Mouse (Mus musculus): ENCODE data around the gene Rpusd1. TPM values are rescaled to one million over a fixed set of nuclear protein-coding genes. Genes with fewer than 3 reads are reported as not detected.
"Not testable (repeated sequence)": the region's sequence is repeated elsewhere in the genome, so short reads cannot be mapped to it uniquely, and the experiment has no call there.

The Rpusd1 gene
- total and polyA plus RNA-seq, 3 experiments: 8.2 to 23.9 TPM; not detected in 1

DNA sequence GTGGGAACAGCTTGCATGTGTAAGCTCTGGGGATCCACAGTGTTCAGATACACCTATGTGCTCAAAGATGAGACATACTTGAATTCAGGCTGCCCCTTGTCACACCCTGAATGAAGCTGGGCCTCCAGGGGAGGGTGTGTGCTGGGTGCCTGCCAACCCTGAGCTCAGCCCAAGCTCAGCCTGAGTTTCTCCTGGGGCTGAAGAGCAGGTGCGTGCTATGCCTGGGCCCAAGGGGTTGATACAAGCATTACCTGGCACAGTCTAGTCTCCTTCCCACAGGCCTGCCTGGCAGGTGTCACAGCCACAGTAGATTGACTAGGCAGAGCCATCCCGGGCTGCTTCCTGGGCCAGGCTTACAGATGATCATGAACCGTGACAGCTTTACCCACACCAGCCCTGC lies 8.3 kb downstream of the Rpusd1 start, which contains the start of gene Mslnl:
Gene Mslnl, plus strand, starts transcription at position 298 of the 400 bp plus-strand sequence.
- no peaks in the 10 kb centered on the region for H3K4me1 ChIP-seq (ENCODE audit: control insufficient read depth in 1 of 2, insufficient read depth in 2 of 2, low read length in 2 of 2)
- no peaks in the 10 kb centered on the region for H3K9me3 ChIP-seq (replicated peaks; ENCODE audit: insufficient read depth, low read length)
- no peaks in the 10 kb centered on the region for H3K79me2 ChIP-seq (ENCODE audit: control insufficient read depth, insufficient read depth, low read length, poor library complexity)
- H3K27ac ChIP-seq (ENCODE audit: control insufficient read depth, low read depth, low read length): no peak within 1 kb of the TSS
- H3K36me3 ChIP-seq (ENCODE audit: control insufficient read depth in 1 of 2, insufficient read depth in 2 of 2, low read length in 2 of 2): no peaks in the 10 kb centered on the region
- H3K27me3 ChIP-seq (ENCODE audit: control insufficient read depth in 1 of 2, insufficient read depth in 2 of 2, low read length in 2 of 2): peaks cover 0 to 4% of the 10 kb centered on the region in 2 experiments; a peak in 1 of 4 replicates
- DNase-seq (ENCODE audit: low read depth, low spot score): no peak
- TF ChIP-seq MAZ (IDR thresholded peaks at IDR 0.05; ENCODE audit: low read depth, low read length): no peak
- TF ChIP-seq TBP (IDR thresholded peaks at IDR 0.05; ENCODE audit: low read depth, low read length): no peak
- no peak for TF ChIP-seq MAFK (IDR thresholded peaks at IDR 0.05; ENCODE audit: borderline replicate concordance, low read depth, low read length)
- no peak for TF ChIP-seq ELF1 (IDR thresholded peaks at IDR 0.05; ENCODE audit: low read depth, low read length)
- TF ChIP-seq HCFC1 (IDR thresholded peaks at IDR 0.05; ENCODE audit: low read depth, low read length): no peak
- TF ChIP-seq CTCF (IDR thresholded peaks at IDR 0.05 in 2 of 3, conservative IDR thresholded peaks at IDR 0.05 in 1 of 3; ENCODE audit: control insufficient read depth in 1 of 3, insufficient read depth in 1 of 3, low read depth in 2 of 3, low read length in 3 of 3, poor library complexity in 1 of 3, severe bottlenecking in 1 of 3): no peak
- no peak for TF ChIP-seq MYC (IDR thresholded peaks at IDR 0.05; ENCODE audit: low read depth, low read length)
- TF ChIP-seq GABPA (IDR thresholded peaks at IDR 0.05; ENCODE audit: low read depth, low read length): no peak
- TF ChIP-seq ETS1 (IDR thresholded peaks at IDR 0.05; ENCODE audit: low read depth, low read length): no peak
- TF ChIP-seq ZNF384 (IDR thresholded peaks at IDR 0.05; ENCODE audit: low read depth, low read length): no peak
- H3K4me3 ChIP-seq (ENCODE audit: control insufficient read depth in 1 of 2, insufficient read depth in 1 of 2, low read depth in 2 of 2, low read length in 2 of 2): no peak within 1 kb of the TSS
- H3K9ac ChIP-seq (ENCODE audit: control insufficient read depth, low read depth, low read length, poor library complexity, severe bottlenecking): no peak within 1 kb of the TSS

DNA sequence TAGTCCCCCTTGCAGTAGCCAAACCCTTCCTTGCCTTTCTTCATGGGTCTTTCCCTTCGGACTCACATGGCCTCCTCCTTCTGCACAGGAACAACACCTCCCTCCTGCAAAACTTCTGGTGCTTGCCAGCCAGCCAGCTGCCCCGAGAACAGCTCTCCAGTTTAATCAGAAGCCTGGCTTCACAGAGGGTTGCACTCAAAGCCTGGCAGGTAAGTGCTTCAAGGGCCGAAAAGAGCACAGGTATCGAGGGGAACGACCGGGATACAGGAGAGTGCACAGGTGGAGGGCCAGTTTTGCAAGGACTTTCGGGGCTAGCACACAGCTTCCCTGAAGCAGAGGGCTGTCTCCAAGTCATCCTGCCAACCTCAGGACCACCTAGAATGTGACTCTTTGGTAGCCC lies 11.4 kb downstream of the Rpusd1 start:
- H3K27ac ChIP-seq (ENCODE audit: control insufficient read depth, low read depth, low read length): no peak overlapping the region
- H3K4me3 ChIP-seq (ENCODE audit: control insufficient read depth in 1 of 2, insufficient read depth in 1 of 2, low read depth in 2 of 2, low read length in 2 of 2): no peak overlapping the region
- TF ChIP-seq MYB (IDR thresholded peaks at IDR 0.05; ENCODE audit: low read depth, low read length): no peak
- TF ChIP-seq ZKSCAN1 (IDR thresholded peaks at IDR 0.05; ENCODE audit: low read depth, low read length): no peak
- TF ChIP-seq KAT2A (conservative IDR thresholded peaks at IDR 0.05; ENCODE audit: low read depth, low read length): no peak
- TF ChIP-seq RAD21 (IDR thresholded peaks at IDR 0.05; ENCODE audit: low read depth, low read length): no peak
- no peak for TF ChIP-seq GATA1 (IDR thresholded peaks at IDR 0.05; ENCODE audit: low read depth, low read length)
- TF ChIP-seq ELF1 (IDR thresholded peaks at IDR 0.05; ENCODE audit: low read depth, low read length): no peak
- no peak for TF ChIP-seq CTCF (IDR thresholded peaks at IDR 0.05 in 2 of 3, conservative IDR thresholded peaks at IDR 0.05 in 1 of 3; ENCODE audit: control insufficient read depth in 1 of 3, insufficient read depth in 1 of 3, low read depth in 2 of 3, low read length in 3 of 3, poor library complexity in 1 of 3, severe bottlenecking in 1 of 3)
- H3K9ac ChIP-seq (ENCODE audit: control insufficient read depth, low read depth, low read length, poor library complexity, severe bottlenecking): no peak overlapping the region
- DNase-seq (ENCODE audit: low read depth, low spot score): no peak
- no peaks in the 10 kb centered on the region for H3K9me3 ChIP-seq (replicated peaks; ENCODE audit: insufficient read depth, low read length)
- H3K79me2 ChIP-seq (ENCODE audit: control insufficient read depth, insufficient read depth, low read length, poor library complexity): no peaks in the 10 kb centered on the region
- H3K4me1 ChIP-seq (ENCODE audit: control insufficient read depth in 1 of 2, insufficient read depth in 2 of 2, low read length in 2 of 2): no peaks in the 10 kb centered on the region
- peaks cover 4% of the 10 kb centered on the region in 2 experiments; a peak in 2 of 4 replicates for H3K27me3 ChIP-seq (ENCODE audit: control insufficient read depth in 1 of 2, insufficient read depth in 2 of 2, low read length in 2 of 2)
- H3K36me3 ChIP-seq (ENCODE audit: control insufficient read depth in 1 of 2, insufficient read depth in 2 of 2, low read length in 2 of 2): no peaks in the 10 kb centered on the region

DNA sequence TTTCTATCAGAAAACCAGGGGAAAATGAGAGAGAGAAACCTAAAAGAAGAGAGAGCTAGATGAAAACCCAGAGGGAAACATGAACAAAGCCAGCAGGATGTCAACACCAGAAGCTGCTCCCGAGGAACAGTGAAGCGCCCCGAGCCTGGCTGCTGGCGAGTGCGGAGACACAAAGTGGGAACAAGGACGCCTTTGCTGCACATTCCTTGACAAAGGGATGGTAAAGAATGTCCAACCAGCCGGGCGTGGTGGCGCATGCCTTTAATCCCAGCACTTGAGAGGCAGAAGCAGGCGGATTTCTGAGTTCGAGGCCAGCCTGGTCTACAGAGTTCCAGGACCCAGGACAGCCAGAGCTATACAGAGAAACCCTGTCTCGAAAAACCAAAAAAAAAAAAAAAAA lies 14.0 kb downstream of the Rpusd1 start:
- not testable (repeated sequence) for H3K4me1 ChIP-seq (ENCODE audit: control insufficient read depth in 1 of 2, insufficient read depth in 2 of 2, low read length in 2 of 2); DNase-seq (ENCODE audit: low read depth, low spot score); H3K27ac ChIP-seq (ENCODE audit: control insufficient read depth, low read depth, low read length); H3K27me3 ChIP-seq (ENCODE audit: control insufficient read depth in 1 of 2, insufficient read depth in 2 of 2, low read length in 2 of 2); H3K36me3 ChIP-seq (ENCODE audit: control insufficient read depth in 1 of 2, insufficient read depth in 2 of 2, low read length in 2 of 2); H3K4me3 ChIP-seq (ENCODE audit: control insufficient read depth in 1 of 2, insufficient read depth in 1 of 2, low read depth in 2 of 2, low read length in 2 of 2); H3K9ac ChIP-seq (ENCODE audit: control insufficient read depth, low read depth, low read length, poor library complexity, severe bottlenecking); H3K79me2 ChIP-seq (ENCODE audit: control insufficient read depth, insufficient read depth, low read length, poor library complexity); H3K9me3 ChIP-seq (replicated peaks; ENCODE audit: insufficient read depth, low read length)

Data from MEL (cell line).